Mouse (Mus musculus) adrenal gland, postnatal 36 days (tissue): Measurements from ENCODE around the gene C2. TPM values are rescaled to one million over a fixed set of nuclear protein-coding genes. Genes with fewer than 3 reads are reported as not detected.
A peak's percentile ranks its signal among the peaks of the same experiment; 100 is the strongest.
"Not testable (repeated sequence)": the region's sequence is repeated elsewhere in the genome, so short reads cannot be mapped to it uniquely, and the experiment has no call there.

Experiments used
- DNase-seq, 2 experiments: peaks; one replicate each; pipeline ENCODE4 v3.0.0; 2021; ENCODE audit warnings: mixed read lengths in 1 of 2
- microRNA-seq: library from miRNA; unstranded; fragments of <30 nt; microRNA quantifications from one replicate; pipeline ENCODE4 v1.2.0, GENCODE M21; 2021
- total RNA-seq, 2 experiments: library from RNA; stranded (reverse); gene quantifications; 2 replicates each; pipeline ENCODE4 v1.2.3; 2021

Gene C2
- total RNA-seq, 2 experiments from 2014 or later, result 85.2 to 119 TPM

DNA sequence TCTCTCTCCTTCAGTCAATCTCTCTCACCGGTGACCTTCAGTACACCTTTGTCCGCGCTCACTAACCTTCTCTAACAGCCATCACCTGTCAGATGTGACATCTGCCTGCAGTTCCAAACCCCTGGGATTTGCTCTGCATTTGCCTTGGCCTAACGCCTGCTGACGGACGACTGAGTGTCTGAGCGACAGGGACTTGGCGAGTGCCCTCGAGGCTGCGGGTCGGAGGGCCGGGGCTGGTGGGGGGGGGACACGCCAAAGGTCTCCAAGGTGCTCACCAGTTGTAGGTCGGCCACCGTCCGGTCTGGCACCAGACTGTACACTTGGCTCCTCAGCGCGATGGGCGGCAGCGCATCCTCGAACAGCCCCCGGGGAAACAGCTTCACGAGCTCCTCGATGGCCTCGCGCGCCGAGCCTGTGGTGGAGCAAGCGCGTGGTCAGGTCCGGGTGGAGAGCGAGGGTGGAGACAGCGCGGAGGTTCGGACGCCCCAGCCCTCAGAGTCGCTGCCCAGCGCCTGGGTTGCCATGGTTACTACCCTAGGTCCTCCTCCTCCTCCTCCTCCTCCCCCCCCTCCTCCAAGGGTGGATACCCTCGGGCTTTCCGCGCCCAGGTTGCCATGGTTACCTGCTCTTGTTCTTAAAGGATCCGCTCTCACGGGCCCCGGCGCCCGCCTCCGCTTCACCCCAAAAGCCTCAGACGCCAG, 61.8 kb downstream of the C2 start:
- peak in 1 of 2 experiments; percentile 84 for DNase-seq

DNA sequence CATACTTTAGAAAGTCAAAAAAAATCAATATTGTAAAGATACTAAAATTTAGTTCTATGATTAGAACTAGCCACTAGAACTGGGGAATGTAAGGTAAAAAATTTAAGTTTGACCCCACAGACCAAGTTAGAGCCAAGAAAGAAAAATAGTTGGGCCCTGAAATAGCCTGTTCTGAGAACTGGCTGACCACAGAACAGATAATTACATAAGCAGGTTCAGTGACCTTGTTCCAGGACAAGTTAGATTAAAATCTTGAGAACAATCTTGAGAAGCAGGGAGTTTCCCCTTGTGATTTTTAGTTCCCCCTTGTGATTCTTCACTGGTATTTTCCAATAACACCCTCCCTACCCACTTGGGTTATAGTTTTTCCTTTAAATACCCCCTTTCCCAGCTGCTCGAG, 67.3 kb downstream of the C2 start:
- not testable (repeated sequence) for DNase-seq

DNA sequence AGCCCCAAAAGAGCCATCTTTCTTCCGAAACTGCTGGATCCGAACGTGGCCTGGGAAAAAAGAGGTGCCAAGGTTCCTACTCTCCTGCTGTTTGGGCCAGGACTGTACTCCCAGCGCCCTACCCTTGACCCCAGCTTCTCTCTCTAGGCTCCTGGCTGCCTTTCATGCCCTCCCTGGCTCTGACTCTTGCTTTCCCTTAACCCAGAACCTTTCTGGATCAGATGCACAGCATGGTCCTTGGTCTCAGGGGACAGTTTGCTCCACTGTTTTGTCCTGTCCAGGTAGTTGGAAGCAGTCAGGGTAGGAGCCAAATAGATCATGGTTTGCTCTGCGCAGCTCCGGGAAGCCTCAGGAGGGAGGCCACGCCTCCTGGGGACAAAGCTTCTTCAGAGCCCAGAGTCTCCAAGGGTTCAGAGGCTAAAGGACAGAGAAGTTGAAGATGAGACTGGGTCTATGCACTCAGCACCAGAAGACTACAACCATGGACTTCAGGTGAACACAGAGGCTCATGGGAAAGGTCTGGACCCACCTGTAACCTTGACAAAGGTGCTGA, 83.2 kb downstream of the C2 start:
- no peak for DNase-seq

DNA sequence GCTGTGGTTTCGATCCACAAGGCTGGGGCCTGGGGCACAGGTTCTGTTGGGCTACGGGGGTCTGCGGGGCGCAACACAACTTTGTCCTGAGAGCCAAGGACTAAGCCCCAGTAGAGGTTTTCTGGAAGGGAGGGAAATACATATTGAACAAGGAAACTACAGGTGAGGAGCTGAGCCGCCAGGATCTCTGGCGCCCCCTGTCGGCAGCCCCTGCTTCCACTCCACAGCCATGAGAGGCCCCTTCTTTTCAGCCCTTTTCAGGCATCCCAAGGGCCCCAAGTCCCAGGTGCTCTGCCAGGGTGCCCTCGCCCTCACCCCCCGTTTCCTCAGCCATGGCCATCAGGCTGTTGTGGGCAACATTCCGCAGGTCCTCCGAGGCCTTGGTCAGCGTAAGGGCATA, 84.3 kb downstream of the C2 start:
- DNase-seq, result peak; percentile 55 to 76

Small RNA genes lying within 50 kb of the gene (microRNA-seq; reads per million reads assigned to microRNA genes)
- gene Mir6970 (1.00 reads per million), gene Mir6971 (2.7 reads per million, percentile 5 among the genes with 10 or more reads in this experiment), gene Mir6972 (not detected)

Other genes starting within 250 kb of the C2 start
- 10 to 100 TPM; 26.9 to 34.3 TPM for gene Tnxb, start 227.7 kb downstream of the C2 start, total RNA-seq
- 100 to 1,000 TPM; 140 to 152 TPM for gene C4b, start 154.4 kb downstream of the C2 start, total RNA-seq
- gene Cyp21a1, start 93.7 kb downstream of the C2 start, total RNA-seq, result 1,000 to 10,000 TPM; 6,006 to 9,312 TPM
- gene Stk19, start 61.3 kb downstream of the C2 start, total RNA-seq, result 10 to 100 TPM; 35.8 to 57.5 TPM
- gene Dxo, start 61.2 kb downstream of the C2 start, total RNA-seq, result 10 to 100 TPM; 66.9 to 67.3 TPM
- gene Skiv2l, start 48.1 kb downstream of the C2 start, total RNA-seq, result 10 to 100 TPM; 59.5 to 59.9 TPM
- gene Nelfe, start 47.9 kb downstream of the C2 start, total RNA-seq, result 10 to 100 TPM; 52.6 to 53.4 TPM
- 10 to 100 TPM; 11.4 to 20.9 TPM for gene Cfb, start 35.7 kb downstream of the C2 start, total RNA-seq
- gene Zbtb12, start 18.8 kb downstream of the C2 start, total RNA-seq, result 10 to 100 TPM; 10.4 to 17.4 TPM
- not detected for gene Gm20547, start 16.2 kb downstream of the C2 start, total RNA-seq
- 100 to 1,000 TPM; 124 to 143 TPM for gene Ehmt2, start 204 bp upstream of the C2 start, total RNA-seq
- 1 to 10 TPM in 1 of 2 experiments, under 1 TPM in 1; 0.83 to 1.7 TPM for gene Slc44a4, start 16.2 kb upstream of the C2 start, total RNA-seq
- 10 to 100 TPM; 25.4 to 27.4 TPM for gene Neu1, start 33.0 kb upstream of the C2 start, total RNA-seq
- 100 to 1,000 TPM in 1 of 2 experiments, 10 to 100 TPM in 1; 80.1 to 206 TPM for gene Hspa1b, start 61.0 kb upstream of the C2 start, total RNA-seq
- gene Gm20481, start 71.6 kb upstream of the C2 start, total RNA-seq, result not detected
- gene Hspa1a, start 73.9 kb upstream of the C2 start, total RNA-seq, result 10 to 100 TPM; 36.0 to 86.1 TPM
- under 1 TPM; 0.20 to 0.36 TPM for gene Hspa1l, start 74.4 kb upstream of the C2 start, total RNA-seq
- gene Lsm2, start 83.6 kb upstream of the C2 start, total RNA-seq, result 10 to 100 TPM; 35.2 to 35.5 TPM
- 10 to 100 TPM; 61.5 to 62.9 TPM for gene Vars, start 102.7 kb upstream of the C2 start, total RNA-seq
- gene Vwa7, start 118.3 kb upstream of the C2 start, total RNA-seq, result under 1 TPM; 0.53 to 0.59 TPM
- 1 to 10 TPM in 1 of 2 experiments, under 1 TPM in 1; 0.82 to 1.3 TPM for gene Sapcd1, start 129.8 kb upstream of the C2 start, total RNA-seq
- gene Msh5, start 148.5 kb upstream of the C2 start, total RNA-seq, result 1 to 10 TPM in 1 of 2 experiments, under 1 TPM in 1; 0.95 to 1.6 TPM
- 100 to 1,000 TPM in 1 of 2 experiments, 10 to 100 TPM in 1; 83.6 to 109 TPM for gene Clic1, start 151.7 kb upstream of the C2 start, total RNA-seq
- 10 to 100 TPM; 16.1 to 18.2 TPM for gene Ddah2, start 160.8 kb upstream of the C2 start, total RNA-seq
- under 1 TPM in 1 of 2 experiments, not detected in 1; 0.56 TPM for gene Ly6g6c, start 167.1 kb upstream of the C2 start, total RNA-seq
- gene Mpig6b, start 167.9 kb upstream of the C2 start, total RNA-seq, result not detected
- gene Ly6g6e, start 178.6 kb upstream of the C2 start, total RNA-seq, result under 1 TPM in 1 of 2 experiments, not detected in 1; 0.50 TPM
- under 1 TPM in 1 of 2 experiments, not detected in 1; 0.43 TPM for gene Ly6g6d, start 179.8 kb upstream of the C2 start, total RNA-seq
- gene Ly6g6f, start 187.3 kb upstream of the C2 start, total RNA-seq, result not detected
- gene Abhd16a, start 191.0 kb upstream of the C2 start, total RNA-seq, result 10 to 100 TPM; 73.9 to 89.4 TPM
- gene Ly6g5c, start 210.0 kb upstream of the C2 start, total RNA-seq, result not detected
- gene Ly6g5b, start 217.2 kb upstream of the C2 start, total RNA-seq, result under 1 TPM; 0.26 to 0.43 TPM
- gene Gpank1, start 223.2 kb upstream of the C2 start, total RNA-seq, result 10 to 100 TPM; 11.1 to 12.1 TPM
- 100 to 1,000 TPM; 207 to 209 TPM for gene Csnk2b, start 223.8 kb upstream of the C2 start, total RNA-seq
- 10 to 100 TPM; 25.0 to 29.5 TPM for gene D17H6S53E, start 228.1 kb upstream of the C2 start, total RNA-seq
- gene Apom, start 233.8 kb upstream of the C2 start, total RNA-seq, result not detected
- 100 to 1,000 TPM; 372 to 389 TPM for gene Bag6, start 236.9 kb upstream of the C2 start, total RNA-seq